ENCODE assay signal across 8 mouse cellular contexts in genomic region chr15:89173024-89173905, GRCm38 (mm10). TPM values are rescaled to one million over a fixed set of nuclear protein-coding genes. Genes with fewer than 3 reads are reported as not detected.
DNase-seq lines count a peak whose midpoint lies in the region; ATAC-seq lines count a peak whose summit lies in the region.

No protein-coding gene starts in this region.

- H3K27me3 ChIP-seq in forebrain, embryonic 10.5 days (ENCODE audit: poor library complexity, severe bottlenecking), result no peaks in the 10 kb centered on the region
- no peaks in the 10 kb centered on the region for H3K27me3 ChIP-seq in intestine, embryonic 14.5 days (replicated peaks; ENCODE audit: control insufficient read depth, insufficient read depth, low read length)
- peaks cover 62% of the 10 kb centered on the region for H3K27me3 ChIP-seq in liver, embryonic 13.5 days
- H3K27me3 ChIP-seq in neural tube, embryonic 13.5 days, result no peaks in the 10 kb centered on the region

- H3K9ac ChIP-seq in intestine, embryonic 14.5 days (ENCODE audit: low read length), result peak overlapping the region; percentile 60
- peak overlapping the region; percentile 65 for H3K9ac ChIP-seq in liver, embryonic 13.5 days
- peak overlapping the region; percentile 87 for H3K9ac ChIP-seq in neural tube, embryonic 13.5 days

- H3K4me2 ChIP-seq in intestine, embryonic 14.5 days (ENCODE audit: low read length), result peak overlapping the region; percentile 100
- H3K4me2 ChIP-seq in liver, embryonic 13.5 days, result peak overlapping the region; percentile 76
- peak overlapping the region; percentile 99 for H3K4me2 ChIP-seq in neural tube, embryonic 13.5 days

- H3K9me3 ChIP-seq in forebrain, embryonic 10.5 days, result no peaks in the 10 kb centered on the region
- H3K9me3 ChIP-seq in intestine, embryonic 14.5 days (ENCODE audit: control insufficient read depth, low read length), result no peaks in the 10 kb centered on the region
- no peaks in the 10 kb centered on the region for H3K9me3 ChIP-seq in liver, embryonic 13.5 days (replicated peaks)
- H3K9me3 ChIP-seq in neural tube, embryonic 13.5 days, result no peaks in the 10 kb centered on the region

- peaks cover 100% of the 10 kb centered on the region for H3K4me1 ChIP-seq in forebrain, embryonic 10.5 days
- H3K4me1 ChIP-seq in intestine, embryonic 14.5 days (replicated peaks; ENCODE audit: control insufficient read depth, insufficient read depth, low read length), result peaks cover 73% of the 10 kb centered on the region
- peaks cover 94% of the 10 kb centered on the region for H3K4me1 ChIP-seq in liver, embryonic 13.5 days (replicated peaks)
- H3K4me1 ChIP-seq in neural tube, embryonic 13.5 days (replicated peaks), result peaks cover 97% of the 10 kb centered on the region

- H3K4me3 ChIP-seq in forebrain, embryonic 10.5 days, result peak overlapping the region; percentile 67
- peak overlapping the region; percentile 51 for H3K4me3 ChIP-seq in intestine, embryonic 14.5 days (ENCODE audit: low read depth, low read length)
- peak overlapping the region; percentile 60 for H3K4me3 ChIP-seq in liver, embryonic 13.5 days (replicated peaks)
- H3K4me3 ChIP-seq in neural tube, embryonic 13.5 days, result peak overlapping the region; percentile 57

- peaks cover 53% of the 10 kb centered on the region for H3K36me3 ChIP-seq in forebrain, embryonic 10.5 days (replicated peaks)
- H3K36me3 ChIP-seq in intestine, embryonic 14.5 days (ENCODE audit: control insufficient read depth, insufficient read depth, low read length), result 0 out of 2 replicates have a peak, but pooled peaks cover 6% of the 10 kb centered on the region
- no peaks in the 10 kb centered on the region for H3K36me3 ChIP-seq in liver, embryonic 13.5 days
- H3K36me3 ChIP-seq in neural tube, embryonic 13.5 days, result peaks cover 12% of the 10 kb centered on the region

- H3K27ac ChIP-seq in forebrain, embryonic 10.5 days, result peak overlapping the region; percentile 85
- H3K27ac ChIP-seq in intestine, embryonic 14.5 days (ENCODE audit: low read depth), result peak overlapping the region; percentile 14
- peak overlapping the region; percentile 63 for H3K27ac ChIP-seq in liver, embryonic 13.5 days
- H3K27ac ChIP-seq in neural tube, embryonic 13.5 days (replicated peaks), result peak overlapping the region; percentile 87

- peak; percentile 70 to 75 for DNase-seq in layer of hippocampus, postnatal 10 days (ENCODE audit: low spot score in 2 of 2)
- DNase-seq in layer of hippocampus, postnatal 14 days (ENCODE audit: low spot score in 2 of 2), result no peak
- peak; percentile 49 for DNase-seq in R1 (ENCODE audit: low read depth, low spot score)
- peak; percentile 60 for DNase-seq in forebrain, embryonic 10.5 days (ENCODE audit: extremely low spot score, low spot score)
- peak; percentile 75 for DNase-seq in intestine, embryonic 14.5 days (ENCODE audit: low spot score)
- DNase-seq in liver, embryonic 13.5 days, result no peak
- no peak for DNase-seq in urinary bladder, postnatal 4 days (ENCODE audit: low spot score in 2 of 2)

- under 1% methylated on average over 65 of the region's 65 CpGs for WGBS in forebrain, embryonic 10.5 days
- under 1% methylated on average over 63 of the region's 65 CpGs for WGBS in intestine, embryonic 14.5 days
- WGBS in liver, embryonic 13.5 days (ENCODE audit: insufficient replicate concordance), result under 1% methylated on average over 62 of the region's 65 CpGs
- under 1% methylated on average over 63 of the region's 65 CpGs for WGBS in neural tube, embryonic 13.5 days

- peak; percentile 19 for ATAC-seq in intestine, embryonic 14.5 days (replicated peaks; ENCODE audit: low FRiP score, low TSS enrichment, low read depth)
- ATAC-seq in liver, embryonic 13.5 days (ENCODE audit: low read depth), result 0 out of 2 replicates have a peak, but pooled peaks have one; percentile 8
- ATAC-seq in neural tube, embryonic 13.5 days (ENCODE audit: low read depth), result peak; percentile 28

RNA-seq across cellular contexts. Expression of gene Plxnb2, which starts 7.3 kb away (rescaled TPM):
- 10 to 100 TPM; 65.4 to 78.2 TPM for total RNA-seq in layer of hippocampus, postnatal 10 days (2021)
- total RNA-seq in layer of hippocampus, postnatal 14 days (2021), result 10 to 100 TPM; 60.1 to 74.0 TPM
- 144 and 155 TPM in 2 replicates for polyA plus RNA-seq in forebrain, embryonic 10.5 days (2016; fragmentation: Nextera tagmentation; extraction: Ambion mirVana)
- 149 and 150 TPM in 2 replicates for polyA plus RNA-seq in intestine, embryonic 14.5 days (2014; fragmentation: Nextera tagmentation; extraction: Ambion mirVana)
- 20.2 and 21.2 TPM in 2 replicates for polyA plus RNA-seq in liver, embryonic 13.5 days (2015; fragmentation: Nextera tagmentation; extraction: Ambion mirVana)
- 89.8 and 94.5 TPM in 2 replicates for polyA plus RNA-seq in neural tube, embryonic 13.5 days (2015; fragmentation: Nextera tagmentation; extraction: Ambion mirVana)

RNA-seq across cellular contexts. Expression of gene Dennd6b, which starts 23.0 kb away (rescaled TPM):
- 10 to 100 TPM; 33.1 to 37.5 TPM for total RNA-seq in layer of hippocampus, postnatal 10 days (2021)
- total RNA-seq in layer of hippocampus, postnatal 14 days (2021), result 10 to 100 TPM; 29.9 to 35.5 TPM
- 26.4 and 27.7 TPM in 2 replicates for polyA plus RNA-seq in forebrain, embryonic 10.5 days (2016; fragmentation: Nextera tagmentation; extraction: Ambion mirVana)
- polyA plus RNA-seq in intestine, embryonic 14.5 days (2014; fragmentation: Nextera tagmentation; extraction: Ambion mirVana), result 13.9 and 16.2 TPM in 2 replicates
- 3.0 and 3.2 TPM in 2 replicates for polyA plus RNA-seq in liver, embryonic 13.5 days (2015; fragmentation: Nextera tagmentation; extraction: Ambion mirVana)
- polyA plus RNA-seq in neural tube, embryonic 13.5 days (2015; fragmentation: Nextera tagmentation; extraction: Ambion mirVana), result 68.9 and 71.8 TPM in 2 replicates

RNA-seq across cellular contexts. Expression of gene Mapk11, which starts 23.8 kb away (rescaled TPM):
- total RNA-seq in layer of hippocampus, postnatal 10 days (2021), result 10 to 100 TPM; 18.4 to 25.3 TPM
- 10 to 100 TPM; 23.2 to 24.9 TPM for total RNA-seq in layer of hippocampus, postnatal 14 days (2021)
- 35.7 and 36.3 TPM in 2 replicates for polyA plus RNA-seq in forebrain, embryonic 10.5 days (2016; fragmentation: Nextera tagmentation; extraction: Ambion mirVana)
- polyA plus RNA-seq in intestine, embryonic 14.5 days (2014; fragmentation: Nextera tagmentation; extraction: Ambion mirVana), result 7.4 and 7.8 TPM in 2 replicates
- 0.76 and 0.78 TPM in 2 replicates for polyA plus RNA-seq in liver, embryonic 13.5 days (2015; fragmentation: Nextera tagmentation; extraction: Ambion mirVana)
- polyA plus RNA-seq in neural tube, embryonic 13.5 days (2015; fragmentation: Nextera tagmentation; extraction: Ambion mirVana), result 35.8 and 40.2 TPM in 2 replicates

RNA-seq across cellular contexts. Expression of gene Mapk12, which starts 32.8 kb away (rescaled TPM):
- 1 to 10 TPM; 4.0 to 5.5 TPM for total RNA-seq in layer of hippocampus, postnatal 10 days (2021)
- 1 to 10 TPM; 3.5 to 5.4 TPM for total RNA-seq in layer of hippocampus, postnatal 14 days (2021)
- polyA plus RNA-seq in forebrain, embryonic 10.5 days (2016; fragmentation: Nextera tagmentation; extraction: Ambion mirVana), result 34.9 and 38.4 TPM in 2 replicates
- polyA plus RNA-seq in intestine, embryonic 14.5 days (2014; fragmentation: Nextera tagmentation; extraction: Ambion mirVana), result 4.5 and 5.1 TPM in 2 replicates
- polyA plus RNA-seq in liver, embryonic 13.5 days (2015; fragmentation: Nextera tagmentation; extraction: Ambion mirVana), result 1.5 and 1.7 TPM in 2 replicates
- polyA plus RNA-seq in neural tube, embryonic 13.5 days (2015; fragmentation: Nextera tagmentation; extraction: Ambion mirVana), result 6.7 and 7.0 TPM in 2 replicates

RNA-seq across cellular contexts. Expression of gene Ppp6r2, which starts 38.1 kb away (rescaled TPM):
- total RNA-seq in layer of hippocampus, postnatal 10 days (2021), result 100 to 1,000 TPM; 159 to 174 TPM
- 100 to 1,000 TPM; 157 to 167 TPM for total RNA-seq in layer of hippocampus, postnatal 14 days (2021)
- polyA plus RNA-seq in forebrain, embryonic 10.5 days (2016; fragmentation: Nextera tagmentation; extraction: Ambion mirVana), result 24.2 and 28.8 TPM in 2 replicates
- 26.9 and 29.6 TPM in 2 replicates for polyA plus RNA-seq in intestine, embryonic 14.5 days (2014; fragmentation: Nextera tagmentation; extraction: Ambion mirVana)
- 16.2 and 17.1 TPM in 2 replicates for polyA plus RNA-seq in liver, embryonic 13.5 days (2015; fragmentation: Nextera tagmentation; extraction: Ambion mirVana)
- 64.8 and 76.9 TPM in 2 replicates for polyA plus RNA-seq in neural tube, embryonic 13.5 days (2015; fragmentation: Nextera tagmentation; extraction: Ambion mirVana)

Comparison
In these comparisons a context has a peak if more than half of its experiments do, and no peak if none do; other contexts are left out.
1. DNase-seq: peak in layer of hippocampus, postnatal 10 days (2 of 2), R1 (single experiment), forebrain, embryonic 10.5 days (single experiment) and intestine, embryonic 14.5 days (single experiment); none in layer of hippocampus, postnatal 14 days (0 of 2), liver, embryonic 13.5 days (single experiment) and urinary bladder, postnatal 4 days (0 of 2).
2. H3K27ac ChIP-seq: peak in every context shown above with its lines; median percentile 87 in neural tube, embryonic 13.5 days; 85 in forebrain, embryonic 10.5 days; 63 in liver, embryonic 13.5 days; 14 in intestine, embryonic 14.5 days.
3. Peak in every context shown above with its lines, with median percentiles within 50 percentile points of each other: H3K4me3 ChIP-seq, ATAC-seq, H3K4me2 ChIP-seq and H3K9ac ChIP-seq.